Mouse (Mus musculus): Measurements from ENCODE around the gene Cdk2ap2.

Gene Cdk2ap2

GRCm38 (mm10) chr19:4143759-4144268 is 46.8 kb downstream of the Cdk2ap2 start, which contains the start of gene Cabp4:
Gene Cabp4, minus strand, starts transcription at chr19:4144033.
- no peak for DNase-seq

- no peak for DNase-seq
Measured at GRCm38 (mm10) chr19:4144550-4145498, 47.8 kb downstream of the Cdk2ap2 start.

GRCm38 (mm10) chr19:4145936-4146335 is 49.0 kb downstream of the Cdk2ap2 start:
- DNase-seq = no peak

- no peak for DNase-seq
Measured at GRCm38 (mm10) chr19:4146366-4147021, 49.5 kb downstream of the Cdk2ap2 start.

GRCm38 (mm10) chr19:4147022-4147405 is 50.0 kb downstream of the Cdk2ap2 start:
- no peak for DNase-seq

GRCm38 (mm10) chr19:4147782-4148490 is 51.0 kb downstream of the Cdk2ap2 start:
- DNase-seq = no peak

GRCm38 (mm10) chr19:4148491-4148806 is 51.5 kb downstream of the Cdk2ap2 start, which contains the start of gene Coro1b:
Gene Coro1b, plus strand, starts transcription at chr19:4148619.
- peak; percentile 98 for DNase-seq
